Mouse (Mus musculus) CH12.LX (cell line): ENCODE measurements around the gene Cmah. TPM values are rescaled to one million over a fixed set of nuclear protein-coding genes. Genes with fewer than 3 reads are reported as not detected.
A peak's percentile ranks its signal among the peaks of the same experiment; 100 is the strongest.

Experiments
- DNase-seq: peaks from one replicate; pipeline ENCODE4 v3.0.0-alpha.2; 2013; ENCODE audit errors: extremely low read depth
- H3K27ac ChIP-seq: 2 replicates; pipeline ENCODE4 v1.5.1; 2012; ENCODE audit warnings: low read depth, mild to moderate bottlenecking, control low read depth, moderate library complexity; ENCODE audit not compliant: insufficient read depth
- H3K27me3 ChIP-seq: replicated peaks from 2 replicates; pipeline ENCODE3; 2012; ENCODE audit warnings: inconsistent platforms
- H3K36me3 ChIP-seq, 2 experiments: replicated peaks in 1 of 2; 2 replicates each; pipeline versions ENCODE3 to v1.6.1; 2012; ENCODE audit warnings: inconsistent platforms in 1 of 2, low read length in 1 of 2, mild to moderate bottlenecking in 1 of 2, mixed read lengths in 1 of 2, moderate library complexity in 1 of 2; ENCODE audit not compliant: control insufficient read depth in 1 of 2, insufficient read depth in 1 of 2
- H3K4me1 ChIP-seq, 2 experiments: 2 replicates each; pipeline ENCODE4 v1.6.1; 2012; ENCODE audit warnings: inconsistent platforms in 1 of 2, moderate library complexity in 1 of 2; ENCODE audit not compliant: insufficient read depth in 2 of 2, control insufficient read depth in 1 of 2
- H3K4me2 ChIP-seq: 2 replicates; pipeline ENCODE4 v1.6.1; 2012; ENCODE audit warnings: low read depth, mild to moderate bottlenecking, control low read depth; ENCODE audit not compliant: poor library complexity, insufficient read depth, severe bottlenecking
- H3K4me3 ChIP-seq, 3 experiments: fragments of 150-350 bp in 1 of 3; sonication (generic) in 1 of 3; replicated peaks in 1 of 3; 2 replicates each; pipeline versions ENCODE3 to v1.5.1; 2011 to 2012; ENCODE audit warnings: low read depth in 2 of 3, low read length in 2 of 3, mild to moderate bottlenecking in 2 of 3, moderate library complexity in 2 of 3, control low read depth in 1 of 3, improper control_type of control experiment in 1 of 3, inconsistent platforms in 1 of 3, mixed read lengths in 1 of 3; ENCODE audit not compliant: poor library complexity in 1 of 3
- H3K79me2 ChIP-seq: replicated peaks from 2 replicates; pipeline ENCODE4 v1.6.1; 2012; ENCODE audit warnings: mild to moderate bottlenecking, moderate library complexity; ENCODE audit not compliant: control insufficient read depth, poor library complexity, insufficient read depth, severe bottlenecking; ENCODE audit errors: extremely low read depth
- H3K9ac ChIP-seq: 2 replicates; pipeline ENCODE4 v1.6.1; 2012; ENCODE audit warnings: low read depth, mild to moderate bottlenecking, control low read depth, moderate library complexity; ENCODE audit not compliant: insufficient read depth
- H3K9me3 ChIP-seq: replicated peaks from 2 replicates; pipeline ENCODE3; 2012; ENCODE audit warnings: low read length, inconsistent platforms, mixed read lengths
- CHD1 ChIP-seq: IDR thresholded peaks from 2 replicates; pipeline ENCODE4 v1.6.1; 2012; ENCODE audit warnings: low read depth, low read length, improper control_type of control experiment, inconsistent platforms
- CTCF ChIP-seq, 2 experiments: IDR thresholded peaks in 1 of 2; conservative IDR thresholded peaks in 1 of 2; 2 replicates each; pipeline ENCODE4 v1.5.1; 2011 to 2012; ENCODE audit warnings: low read depth in 2 of 2, low read length in 2 of 2, improper control_type of control experiment in 1 of 2, inconsistent platforms in 1 of 2, mild to moderate bottlenecking in 1 of 2, moderate library complexity in 1 of 2
- E2F4 ChIP-seq: IDR thresholded peaks from 2 replicates; pipeline ENCODE4 v1.6.1; 2011; ENCODE audit warnings: low read depth, low read length, improper control_type of control experiment; ENCODE audit not compliant: insufficient replicate concordance
- ELF1 ChIP-seq: IDR thresholded peaks from 2 replicates; pipeline ENCODE4 v1.6.1; 2014; ENCODE audit warnings: low read depth, mild to moderate bottlenecking, inconsistent platforms, low read length, improper control_type of control experiment
- JUN ChIP-seq: IDR thresholded peaks from 2 replicates; pipeline ENCODE4 v1.6.1; 2011; ENCODE audit warnings: low read depth, mild to moderate bottlenecking, low read length, improper control_type of control experiment, moderate library complexity; ENCODE audit not compliant: insufficient read depth
- MAZ ChIP-seq: IDR thresholded peaks from 2 replicates; pipeline ENCODE4 v1.6.1; 2012; ENCODE audit warnings: low read depth, mild to moderate bottlenecking, inconsistent platforms, low read length, improper control_type of control experiment, moderate library complexity
- MXI1 ChIP-seq: IDR thresholded peaks from 2 replicates; pipeline ENCODE4 v1.6.1; 2011; ENCODE audit warnings: mild to moderate bottlenecking, low read depth, low read length, improper control_type of control experiment
- MYC ChIP-seq: IDR thresholded peaks from 2 replicates; pipeline ENCODE4 v1.6.1; 2011; ENCODE audit warnings: low read depth, mild to moderate bottlenecking, improper control_type of control experiment, low read length
- NELFE ChIP-seq: IDR thresholded peaks from 2 replicates; pipeline ENCODE4 v1.6.1; 2011; ENCODE audit warnings: low read depth, low read length, improper control_type of control experiment
- POLR2A ChIP-seq: IDR thresholded peaks from 2 replicates; pipeline ENCODE4 v1.6.1; 2011; ENCODE audit warnings: low read depth, mild to moderate bottlenecking, improper control_type of control experiment, low read length
- RAD21 ChIP-seq: IDR thresholded peaks from 2 replicates; pipeline ENCODE4 v1.6.1; 2011; ENCODE audit warnings: low read depth, mild to moderate bottlenecking, low read length, improper control_type of control experiment, moderate library complexity
- RCOR1 ChIP-seq: conservative IDR thresholded peaks from 2 replicates; pipeline ENCODE4 v1.6.1; 2012; ENCODE audit warnings: low read depth, mild to moderate bottlenecking, inconsistent platforms, low read length, improper control_type of control experiment
- SMC3 ChIP-seq: IDR thresholded peaks from 2 replicates; pipeline ENCODE4 v1.6.1; 2011; ENCODE audit warnings: low read depth, low read length, improper control_type of control experiment
- TBP ChIP-seq: conservative IDR thresholded peaks from 2 replicates; pipeline ENCODE4 v1.6.1; 2011; ENCODE audit warnings: low read depth, low read length, improper control_type of control experiment
- UBTF ChIP-seq: IDR thresholded peaks from 2 replicates; pipeline ENCODE4 v1.6.1; 2012; ENCODE audit warnings: low read depth, mild to moderate bottlenecking, inconsistent platforms, low read length, improper control_type of control experiment, moderate library complexity
- USF1 ChIP-seq: IDR thresholded peaks from 2 replicates; pipeline ENCODE4 v1.6.1; 2014; ENCODE audit warnings: low read depth, mild to moderate bottlenecking, inconsistent platforms, low read length, improper control_type of control experiment
- ZC3H11A ChIP-seq: IDR thresholded peaks from 2 replicates; pipeline ENCODE4 v1.6.1; 2012; ENCODE audit warnings: low read depth, mild to moderate bottlenecking, inconsistent platforms, low read length, improper control_type of control experiment
- ZMIZ1 ChIP-seq: IDR thresholded peaks from 2 replicates; pipeline ENCODE4 v1.6.1; 2012; ENCODE audit warnings: low read depth, mild to moderate bottlenecking, inconsistent platforms, low read length, improper control_type of control experiment
- ZNF384 ChIP-seq: IDR thresholded peaks from 2 replicates; pipeline ENCODE4 v1.6.1; 2012; ENCODE audit warnings: low read depth, low read length, improper control_type of control experiment, inconsistent platforms
- dilution Hi-C: fragments of 300-500 bp; cut with MboI; formaldehyde crosslinking; loops from 2 replicates; pipeline ENCODE4 v1.14.3; 2020; ENCODE audit warnings: low sequenced_read_pairs; ENCODE audit not compliant: extremely low pct_unique_long_range_greater_than_20kb, extremely low pct_ligation_motif_present
- in situ Hi-C: fragments of 300-500 bp; cut with MboI; formaldehyde crosslinking; loops from 3 replicates; pipeline ENCODE4 v1.14.3; 2019; ENCODE audit warnings: low sequenced_read_pairs, low pct_ligation_motif_present, low pct_unique_long_range_greater_than_20kb, mixed read lengths
- polyA plus RNA-seq: library from polyadenylated mRNA; unstranded; fragments of >175 nt; gene quantifications from 2 replicates; pipeline ENCODE4 v1.2.1, GENCODE M21; 2012; ENCODE audit warnings: low read depth; ENCODE audit not compliant: insufficient read length
- total RNA-seq, 2 experiments: library from RNA; depleted of rRNA; stranded (reverse); fragments of 300-350 nt in 1 of 2; fragments of >200 nt in 1 of 2; gene quantifications; 2 replicates each; pipeline ENCODE4 v1.2.3; 2012 to 2014

The Cmah gene
- total and polyA plus RNA-seq, 3 experiments: 5.0 to 17.4 (median 5.5) TPM

DNA sequence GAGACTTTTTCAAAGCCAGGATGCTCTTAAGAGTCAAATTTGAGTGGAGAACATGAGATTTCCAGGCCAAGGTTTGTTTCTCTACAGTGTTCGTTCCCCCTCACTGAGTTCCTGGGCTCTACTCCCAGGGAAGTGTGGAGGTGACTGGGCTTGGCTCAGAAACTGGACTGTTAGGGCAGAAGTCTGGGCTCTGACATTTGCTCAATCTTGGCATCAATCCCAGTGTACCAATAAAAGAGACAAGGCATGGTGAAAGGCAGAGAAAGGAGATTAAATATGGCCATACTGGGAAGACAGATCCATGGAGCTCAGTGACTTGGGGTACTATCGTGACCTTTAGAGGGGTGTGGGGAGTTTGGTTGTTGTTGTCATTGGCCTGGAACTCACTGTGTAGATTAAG lies 39.8 kb upstream of the Cmah start:
- DNase-seq: no peak
- no peaks in the 10 kb centered on the region for H3K27me3 ChIP-seq
- no peak overlapping the region for H3K4me3 ChIP-seq
- no peak overlapping the region for H3K27ac ChIP-seq
- no peak for TF ChIP-seq MYC
- TF ChIP-seq TBP: no peak
- no peak for TF ChIP-seq POLR2A
- no peak for TF ChIP-seq ZC3H11A
- no peak for TF ChIP-seq CHD1
- no peak for TF ChIP-seq NELFE
- TF ChIP-seq RCOR1: no peak
- TF ChIP-seq UBTF: no peak
- TF ChIP-seq E2F4: no peak
- TF ChIP-seq JUN: no peak
- TF ChIP-seq MAZ: no peak
- no peak for TF ChIP-seq ZMIZ1
- TF ChIP-seq ELF1: no peak
- no peak for TF ChIP-seq USF1
- no peak for TF ChIP-seq MXI1
- H3K9ac ChIP-seq: no peak overlapping the region
- H3K36me3 ChIP-seq: no peaks in the 10 kb centered on the region
- H3K79me2 ChIP-seq: no peaks in the 10 kb centered on the region
- in situ Hi-C loops (loop anchor here (25.0 kb wide), 1 partner anchor 450 kb away; the partner anchor contains the start of gene Slc17a3), dilution Hi-C loops (no loop called here)
- H3K4me2 ChIP-seq: no peak overlapping the region
- peaks cover 0 to 2% of the 10 kb centered on the region in 2 experiments; a peak in 1 of 4 replicates for H3K4me1 ChIP-seq
- no peaks in the 10 kb centered on the region for H3K9me3 ChIP-seq

- TF ChIP-seq RAD21 (peak; percentile 71), UBTF (no peak), CTCF (conservative IDR thresholded peaks at IDR 0.05 in 1 of 2, IDR thresholded peaks at IDR 0.05 in 1 of 2; ENCODE audit: low read depth in 2 of 2, low read length in 2 of 2) (peak; percentile 86 to 94), SMC3 (peak; percentile 82), ZNF384 (no peak)
Observed at GRCm38 (mm10) chr13:24297252-24297651, 30.0 kb upstream of the Cmah start.

More at GRCm38 (mm10) chr13:24297252-24297651, 30.0 kb upstream of the Cmah start:
- DNase-seq: peak; percentile 67
- H3K27ac ChIP-seq: no peak overlapping the region
- H3K9ac ChIP-seq: no peak overlapping the region
- H3K36me3 ChIP-seq: no peaks in the 10 kb centered on the region
- no peaks in the 10 kb centered on the region for H3K79me2 ChIP-seq
- dilution Hi-C loops (no loop called here), in situ Hi-C loops (loop anchor here (25.0 kb wide), 1 partner anchor 460 kb away; the partner anchor contains the start of gene Slc17a3)
- H3K4me3 ChIP-seq: no peak overlapping the region
- H3K9me3 ChIP-seq: no peaks in the 10 kb centered on the region
- H3K4me2 ChIP-seq: no peak overlapping the region
- peaks cover 0 to 4% of the 10 kb centered on the region in 2 experiments; a peak in 1 of 4 replicates for H3K4me1 ChIP-seq
- H3K27me3 ChIP-seq: no peaks in the 10 kb centered on the region
